Mouse (Mus musculus): ENCODE measurements around the gene Snrnp35.
A peak's percentile ranks its signal among the peaks of the same experiment; 100 is the strongest.

Snrnp35 gene

GRCm38 (mm10) chr5:124536776-124537175 is 53.8 kb downstream of the Snrnp35 start:
- DNase-seq (ENCODE audit: low read depth, low spot score), result no peak

GRCm38 (mm10) chr5:124538813-124539792 is 56.2 kb downstream of the Snrnp35 start:
- peak; percentile 84 for DNase-seq (ENCODE audit: low read depth, low spot score)

GRCm38 (mm10) chr5:124539905-124540304 is 57.0 kb downstream of the Snrnp35 start:
- no peak for DNase-seq (ENCODE audit: low read depth, low spot score)

- DNase-seq (ENCODE audit: low read depth, low spot score), result peak; percentile 98
Observed at GRCm38 (mm10) chr5:124540383-124540786, 57.5 kb downstream of the Snrnp35 start, which contains the start of gene Tmed2. Gene Tmed2, plus strand, starts transcription at chr5:124540695.
